Mouse (Mus musculus): Measurements from ENCODE around the gene Stx8.
A peak's percentile ranks its signal among the peaks of the same experiment; 100 is the strongest.

The Stx8 gene

GRCm38 (mm10) chr11:68144235-68145065 is 178.5 kb downstream of the Stx8 start:
- no peak for DNase-seq (ENCODE audit: low spot score in 2 of 2)

- DNase-seq (ENCODE audit: low spot score in 2 of 2), result no peak
Measured at GRCm38 (mm10) chr11:68145066-68145585, 179.1 kb downstream of the Stx8 start.

GRCm38 (mm10) chr11:68145586-68146455 is 179.8 kb downstream of the Stx8 start:
- no peak for DNase-seq (ENCODE audit: low spot score in 2 of 2)

GRCm38 (mm10) chr11:68146456-68146851 is 180.5 kb downstream of the Stx8 start:
- DNase-seq (ENCODE audit: low spot score in 2 of 2), result no peak

- DNase-seq (ENCODE audit: low spot score in 2 of 2), result no peak
Measured at GRCm38 (mm10) chr11:68150938-68151337, 184.9 kb downstream of the Stx8 start.

GRCm38 (mm10) chr11:68155821-68156220 is 189.8 kb downstream of the Stx8 start:
- no peak for DNase-seq (ENCODE audit: low spot score in 2 of 2)

GRCm38 (mm10) chr11:68158166-68158565 is 192.2 kb downstream of the Stx8 start:
- DNase-seq (ENCODE audit: low spot score in 2 of 2), result no peak

GRCm38 (mm10) chr11:68159867-68160266 is 193.9 kb downstream of the Stx8 start:
- no peak for DNase-seq (ENCODE audit: low spot score in 2 of 2)

GRCm38 (mm10) chr11:68164408-68164807 is 198.4 kb downstream of the Stx8 start:
- no peak for DNase-seq (ENCODE audit: low spot score in 2 of 2)

GRCm38 (mm10) chr11:68168427-68168826 is 202.4 kb downstream of the Stx8 start:
- no peak for DNase-seq (ENCODE audit: low spot score in 2 of 2)

- DNase-seq (ENCODE audit: low spot score in 2 of 2), result no peak
Measured at GRCm38 (mm10) chr11:68171973-68172647, 206.1 kb downstream of the Stx8 start.

- no peak for DNase-seq (ENCODE audit: low spot score in 2 of 2)
Measured at GRCm38 (mm10) chr11:68172648-68173045, 206.7 kb downstream of the Stx8 start.

- DNase-seq (ENCODE audit: low spot score in 2 of 2), result no peak
Measured at GRCm38 (mm10) chr11:68176550-68176949, 210.6 kb downstream of the Stx8 start.

- DNase-seq (ENCODE audit: low spot score in 2 of 2), result no peak
Measured at GRCm38 (mm10) chr11:68177415-68177814, 211.4 kb downstream of the Stx8 start.

- peak in 1 of 2 experiments; percentile 61 for DNase-seq (ENCODE audit: low spot score in 2 of 2)
Measured at GRCm38 (mm10) chr11:68185647-68186046, 219.7 kb downstream of the Stx8 start.

GRCm38 (mm10) chr11:68187242-68187641 is 221.2 kb downstream of the Stx8 start:
- no peak for DNase-seq (ENCODE audit: low spot score in 2 of 2)

- no peak for DNase-seq (ENCODE audit: low spot score in 2 of 2)
Measured at GRCm38 (mm10) chr11:68188695-68189201, 222.8 kb downstream of the Stx8 start.

- DNase-seq (ENCODE audit: low spot score in 2 of 2), result peak in 1 of 2 experiments; percentile 41
Measured at GRCm38 (mm10) chr11:68190849-68191248, 224.9 kb downstream of the Stx8 start.

- DNase-seq (ENCODE audit: low spot score in 2 of 2), result no peak
Measured at GRCm38 (mm10) chr11:68195168-68195567, 229.2 kb downstream of the Stx8 start.

GRCm38 (mm10) chr11:68195693-68196176 is 229.7 kb downstream of the Stx8 start:
- no peak for DNase-seq (ENCODE audit: low spot score in 2 of 2)

GRCm38 (mm10) chr11:68196566-68196965 is 230.6 kb downstream of the Stx8 start:
- no peak for DNase-seq (ENCODE audit: low spot score in 2 of 2)
